12 mouse cellular contexts compared by ENCODE assay signal in the genomic region with DNA sequence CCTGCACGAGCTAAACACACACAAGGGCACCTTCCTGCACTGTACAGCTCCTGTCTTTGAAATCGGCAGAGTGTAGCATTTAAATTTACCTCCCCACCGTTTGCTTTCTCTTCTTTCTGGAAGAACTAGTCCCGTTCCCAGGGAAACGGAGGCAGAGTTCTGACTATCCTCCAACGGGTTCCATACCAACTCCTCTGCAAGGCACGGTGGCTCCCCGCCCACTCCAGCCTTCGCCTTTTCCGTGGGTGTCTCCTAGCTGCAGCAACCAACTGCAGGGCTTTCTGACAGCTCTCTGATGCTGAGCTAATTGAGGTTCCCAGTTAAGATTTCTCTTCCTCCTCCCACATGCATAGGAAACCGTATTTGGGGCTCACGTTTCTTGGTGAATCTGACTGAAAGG. TPM values are rescaled to one million over a fixed set of nuclear protein-coding genes. Genes with fewer than 3 reads are reported as not detected.
DNase-seq lines count a peak whose midpoint lies in the region; ATAC-seq and TF ChIP-seq lines count a peak whose summit lies in the region.
"Had no signal": no experiment of that assay in that cellular context is flagged by ENCODE, and none has a peak within 500 bp of the region (broad histone marks: within the 10 kb centered on the region; RNA-seq: fewer than 3 reads in every experiment).

No protein-coding gene starts in this region.

- no peak for TF ChIP-seq CTCF in olfactory bulb, adult 2 months (IDR thresholded peaks at IDR 0.05; ENCODE audit: insufficient read depth, low read depth, low read length)

- WGBS in olfactory bulb, adult 2 months = 27% methylated on average over 12 of the region's 12 CpGs

- H3K27ac ChIP-seq in olfactory bulb, adult 2 months (ENCODE audit: insufficient read depth, low read depth, low read length) = peak overlapping the region; percentile 50; the same call in 1 of the 2 replicates
- H3K27ac ChIP-seq: liver, embryonic 14.5 days had no signal

- peak overlapping the region; percentile 6; the same call in 1 of the 2 replicates for H3K4me3 ChIP-seq in olfactory bulb, adult 2 months (ENCODE audit: insufficient read depth, low read depth, low read length)
- H3K4me3 ChIP-seq: megakaryocyte, embryonic 14.5 days; myocyte had no signal

- TF ChIP-seq POLR2A in olfactory bulb, adult 2 months (IDR thresholded peaks at IDR 0.05; ENCODE audit: insufficient read depth, low read depth, low read length) = no peak

- H3K4me1 ChIP-seq in olfactory bulb, adult 2 months (ENCODE audit: control insufficient read depth, insufficient read depth, low read length) = peaks cover 14% of the 10 kb centered on the region

- ATAC-seq in frontal cortex, adult (ENCODE audit: low TSS enrichment) = peak; percentile 96

- peak; percentile 34 for DNase-seq in R1 (ENCODE audit: low read depth, low spot score)
- peak; percentile 90 for DNase-seq in layer of hippocampus, adult 9-11 months
- no peak for DNase-seq in cerebellum, adult 8-10 months
- no peak for DNase-seq in adrenal gland, postnatal 4 days (ENCODE audit: low spot score in 2 of 2)
- DNase-seq in cerebellum, adult 9-11 months = no peak
- DNase-seq: kidney, postnatal 25 days; thymus, postnatal 4 days had no signal

RNA-seq across cellular contexts. Expression of gene Actn2, which starts 6.5 kb away (rescaled TPM):
- polyA plus RNA-seq in olfactory bulb, adult 2 months (2012; ENCODE audit: insufficient read depth, insufficient read length, low replicate concordance, missing spikeins) = not detected in 2 replicates
- 10 to 100 TPM; 22.6 to 76.2 TPM for total RNA-seq in adrenal gland, postnatal 4 days (2021)

Comparison
In these comparisons a context has a peak if more than half of its experiments do, and no peak if none do; other contexts are left out.
1. DNase-seq: peak in R1 (single experiment) and layer of hippocampus, adult 9-11 months (single experiment); none in cerebellum, adult 8-10 months (single experiment), adrenal gland, postnatal 4 days (0 of 2) and cerebellum, adult 9-11 months (single experiment).